Mouse (Mus musculus) E14TG2a.4 (cell line): ENCODE measurements around the gene Sart3.
A peak's percentile ranks its signal among the peaks of the same experiment; 100 is the strongest.

Source experiments
- CTCF ChIP-seq: conservative IDR thresholded peaks from 2 replicates; pipeline ENCODE4 v1.5.1; 2014; ENCODE audit warnings: low read length
- NANOG ChIP-seq: IDR thresholded peaks from 2 replicates; pipeline ENCODE4 v1.6.1; 2014; ENCODE audit warnings: borderline replicate concordance, low read length, mixed read lengths
- POU5F1 ChIP-seq: IDR thresholded peaks from 2 replicates; pipeline ENCODE4 v1.6.1; 2014; ENCODE audit warnings: low read length, borderline replicate concordance

GRCm38 (mm10) chr5:113722224-113723013 is 49.9 kb downstream of the Sart3 start:
- TF ChIP-seq CTCF: peak; percentile 68
- TF ChIP-seq NANOG: no peak
- no peak for TF ChIP-seq POU5F1
